Mouse (Mus musculus) MEL-GATA-1-ER (cell line): ENCODE results near the gene Alkbh7.
A peak's percentile ranks its signal among the peaks of the same experiment; 100 is the strongest.

ENCODE experiments used
- DNase-seq: peaks from one replicate; pipeline ENCODE4 v3.0.0-alpha.2; 2012; ENCODE audit warnings: low read depth; ENCODE audit errors: extremely low read depth

Alkbh7 gene

DNA sequence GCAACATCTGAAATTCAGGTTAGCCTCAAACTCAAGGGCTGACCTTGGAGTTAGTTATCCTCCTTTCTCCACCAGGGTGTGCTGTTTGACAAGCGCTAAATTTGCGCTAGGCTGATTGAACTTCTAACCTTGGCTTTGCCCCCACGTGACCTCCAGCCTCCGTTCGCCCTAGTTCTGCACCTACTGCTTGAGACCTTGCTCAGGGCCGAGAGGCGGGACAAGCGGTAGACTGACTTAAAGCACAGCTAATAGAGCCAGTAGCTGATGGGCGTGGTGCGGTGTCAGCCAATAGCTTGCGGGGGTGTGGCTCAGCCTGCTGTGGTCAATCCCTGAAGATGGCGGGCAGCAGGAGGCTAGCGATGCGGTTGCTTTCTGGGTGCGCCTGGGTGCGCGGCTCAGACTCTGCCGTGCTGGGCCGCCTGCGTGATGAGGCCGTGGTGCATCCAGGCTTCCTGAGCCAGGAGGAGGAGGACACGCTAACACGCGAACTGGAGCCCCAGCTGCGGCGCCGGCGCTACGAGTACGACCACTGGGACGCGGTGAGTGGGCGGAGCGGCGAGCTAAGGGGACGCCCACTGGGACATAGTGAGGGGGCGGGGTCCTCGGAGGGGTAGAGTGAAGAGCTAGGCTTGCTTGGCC lies at the start of gene Alkbh7:
Alkbh7 (plus strand) TSS at position 311 of the 639 bp plus-strand sequence.
- DNase-seq = peak; percentile 98

DNA sequence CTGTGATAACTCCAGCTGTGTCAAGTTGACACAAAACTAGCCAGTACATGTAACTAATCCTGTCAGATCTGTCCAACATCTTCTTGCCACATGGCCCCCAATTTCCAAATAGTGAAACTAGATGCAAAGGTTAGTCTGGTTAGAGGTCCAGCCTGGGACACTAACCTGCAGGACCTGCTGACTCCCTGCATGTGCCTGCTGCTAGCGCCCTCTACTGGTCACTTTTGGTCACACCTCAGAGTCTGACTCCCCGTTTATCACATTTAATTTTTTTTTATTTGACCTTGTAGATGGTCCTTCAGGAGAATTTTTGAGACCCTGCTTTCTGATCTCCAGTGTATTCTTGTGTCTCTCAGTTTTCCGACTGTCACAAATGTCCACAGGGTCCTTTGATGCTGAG lies 46.2 kb upstream of the Alkbh7 start:
- DNase-seq = peak; percentile 57

DNA sequence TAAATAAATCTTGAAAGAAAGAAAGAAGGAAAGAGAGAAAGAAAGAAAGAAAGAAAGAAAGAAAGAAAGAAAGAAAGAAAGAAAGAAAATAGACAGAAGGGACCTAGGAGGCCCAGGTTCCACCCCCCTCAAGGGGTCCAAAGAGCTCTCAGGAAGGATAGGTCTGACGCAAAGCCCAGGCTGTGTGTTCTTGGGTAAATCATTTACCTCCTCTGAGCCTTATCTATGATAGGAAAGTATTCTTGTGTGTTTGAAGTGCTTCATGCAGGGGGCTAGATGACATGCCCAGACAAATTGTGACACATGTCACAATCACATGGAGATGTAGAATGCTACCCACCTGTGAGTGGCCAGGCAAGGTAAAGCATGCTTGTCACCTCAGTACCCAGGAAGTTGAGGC lies 44.5 kb upstream of the Alkbh7 start:
- DNase-seq = no peak

DNA sequence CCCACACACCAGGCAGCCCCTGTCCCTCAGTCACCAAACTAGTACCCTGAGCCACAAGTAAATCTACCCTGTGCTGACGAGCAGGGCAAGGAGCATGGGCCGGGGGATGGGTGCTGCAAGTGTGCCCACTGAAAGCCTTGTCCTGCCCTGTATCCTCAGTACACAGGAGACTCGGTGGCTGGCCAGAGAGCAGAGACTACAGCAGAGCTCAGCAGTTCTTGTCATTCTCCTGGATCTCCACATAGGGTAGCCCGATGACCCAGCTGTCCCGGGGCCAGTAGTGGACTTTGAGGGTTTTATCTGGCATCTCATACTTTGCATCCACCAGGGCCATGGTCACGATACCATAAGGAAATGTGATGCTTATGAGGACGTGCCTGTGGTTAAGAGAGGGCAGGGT lies 42.3 kb upstream of the Alkbh7 start:
- no peak for DNase-seq

DNA sequence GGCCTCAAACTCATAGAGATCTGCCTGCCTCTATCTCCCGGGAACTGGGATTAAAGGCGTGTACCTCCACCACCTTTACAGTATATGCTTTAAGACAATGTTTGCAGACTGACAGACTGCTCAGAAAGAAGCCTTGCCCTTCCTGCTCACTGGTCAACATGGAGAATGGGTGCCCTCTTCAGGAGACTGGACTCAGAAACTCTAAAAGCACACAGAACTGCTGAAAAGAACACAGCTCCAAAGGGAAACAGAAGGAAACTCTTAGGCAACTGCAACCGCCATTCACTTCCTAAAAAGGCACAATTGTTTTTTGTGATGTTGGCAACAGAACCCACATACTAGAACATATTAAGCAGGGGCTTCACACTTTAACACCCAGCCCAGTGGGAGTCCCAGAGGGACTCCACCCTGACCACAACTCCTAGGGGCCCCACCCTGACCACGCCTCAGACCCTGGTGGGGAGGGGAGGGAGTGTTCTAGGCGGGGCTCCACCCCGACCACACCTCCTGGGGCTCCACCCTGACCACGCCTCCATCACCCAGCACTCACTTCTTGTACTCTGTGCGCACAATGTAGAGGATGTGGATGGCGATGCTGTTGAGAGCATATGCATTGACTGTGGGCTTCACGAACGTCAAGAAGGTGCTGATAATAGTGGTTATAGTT lies 39.2 kb upstream of the Alkbh7 start:
- DNase-seq = peak; percentile 54

DNA sequence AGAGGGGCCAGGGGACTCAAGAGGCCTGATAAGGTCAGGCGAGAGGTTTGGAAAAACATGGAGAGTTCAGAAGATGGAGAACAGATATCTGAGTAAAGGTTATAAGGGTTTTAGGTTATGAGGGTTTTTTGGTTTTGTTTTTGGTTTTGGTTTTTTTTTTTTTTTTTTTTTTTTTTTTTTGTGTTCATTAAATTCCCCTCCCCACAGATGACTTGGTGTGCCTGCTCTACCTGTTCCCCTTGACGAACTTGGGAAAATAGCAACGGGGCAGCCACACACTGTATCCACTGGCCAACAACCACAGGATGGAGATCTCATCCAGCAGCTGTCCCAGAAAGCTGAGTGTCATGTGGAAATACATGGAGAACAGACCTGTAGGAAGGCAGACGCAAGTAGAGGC lies 38.5 kb upstream of the Alkbh7 start:
- DNase-seq = no peak

DNA sequence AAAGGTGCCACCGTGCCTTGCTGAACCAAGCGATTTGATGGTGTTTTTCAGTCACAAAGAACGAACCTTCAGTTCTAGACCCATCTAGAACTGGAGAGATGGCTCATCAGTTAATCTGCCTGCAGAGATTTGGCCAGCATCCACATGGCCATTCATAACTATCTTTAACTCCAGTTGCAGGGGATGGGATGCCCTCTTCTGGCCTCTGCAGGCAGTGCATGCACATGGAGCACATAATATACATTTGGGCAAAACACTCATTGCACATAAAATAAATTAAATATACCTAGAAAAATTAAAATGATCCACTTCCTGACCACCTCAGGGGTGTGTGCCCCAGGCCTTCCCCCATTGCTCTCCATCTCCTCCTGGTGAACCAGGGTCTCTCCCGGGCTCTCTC lies 35.3 kb upstream of the Alkbh7 start:
- DNase-seq = no peak

DNA sequence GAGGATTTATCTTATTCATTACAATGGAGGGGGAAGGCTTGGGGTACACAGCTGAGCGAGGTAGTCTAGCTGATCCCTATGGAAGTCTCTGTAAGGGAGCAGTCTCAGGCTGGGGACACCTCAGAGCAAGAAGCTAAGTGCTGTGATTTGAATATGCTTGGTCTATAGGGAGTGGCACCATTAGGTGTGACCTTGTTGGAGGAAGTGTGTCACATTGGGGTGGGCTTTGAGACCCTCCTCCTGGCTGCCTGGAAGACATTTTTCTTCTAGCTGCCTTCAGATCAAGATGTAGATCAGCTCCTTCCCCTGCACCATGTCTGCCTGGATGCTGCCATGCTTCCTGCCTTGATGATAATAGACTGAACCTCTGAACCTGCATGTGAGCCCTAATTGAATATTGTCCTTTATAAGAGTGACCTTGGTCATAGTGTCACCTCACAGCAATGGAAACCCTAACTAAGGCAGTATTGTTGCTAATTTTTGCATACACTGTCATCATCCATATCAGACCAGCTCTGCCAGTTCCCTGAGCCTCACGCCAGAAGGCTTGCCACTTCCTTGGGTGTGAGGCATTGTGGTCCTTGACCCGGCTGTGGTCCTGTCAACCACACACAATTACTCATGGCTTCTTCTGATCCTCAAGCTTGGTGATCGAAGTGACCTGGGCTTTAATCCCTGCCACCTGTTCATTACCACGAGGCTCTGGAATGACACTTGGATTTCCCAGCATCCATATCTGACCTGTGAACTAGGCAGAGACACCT lies 34.3 kb upstream of the Alkbh7 start:
- no peak for DNase-seq

DNA sequence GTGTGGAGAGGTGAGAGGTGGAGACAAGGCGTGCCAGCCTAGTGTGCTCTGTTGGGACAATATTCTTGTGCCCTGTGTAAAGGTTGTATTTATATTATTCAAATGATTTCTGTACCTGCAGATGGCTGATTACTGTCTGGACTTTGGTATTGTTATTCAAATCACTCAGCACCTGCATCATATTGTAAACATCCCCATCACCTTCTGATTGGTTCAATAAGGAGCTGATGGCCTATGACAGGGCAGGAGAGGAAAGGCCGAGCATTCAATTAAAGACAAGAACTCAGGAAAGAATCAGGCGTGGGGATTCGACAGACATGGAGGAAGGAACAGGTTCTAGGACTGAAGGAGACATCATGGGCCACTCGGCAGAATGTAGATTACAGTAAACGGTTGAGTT lies 33.5 kb upstream of the Alkbh7 start:
- DNase-seq = no peak

DNA sequence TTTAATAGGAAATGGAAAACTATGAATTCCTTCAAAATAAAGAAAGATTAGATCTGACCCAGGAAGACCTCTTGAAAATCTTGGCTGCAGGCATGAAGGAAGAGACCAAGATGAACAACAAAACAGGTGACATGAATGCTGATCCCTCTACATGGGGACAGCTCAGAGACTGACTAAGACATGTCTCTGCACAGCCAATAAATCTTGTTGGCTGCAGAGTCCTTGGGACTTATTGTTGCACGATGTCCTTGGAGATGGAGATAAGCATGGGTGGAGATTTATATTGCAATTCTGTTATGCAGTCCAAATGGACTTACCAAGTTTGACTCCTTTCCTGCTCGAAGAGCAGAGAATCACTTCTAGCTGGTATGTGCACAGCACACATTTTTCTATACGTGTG lies 27.8 kb upstream of the Alkbh7 start:
- DNase-seq = no peak

DNA sequence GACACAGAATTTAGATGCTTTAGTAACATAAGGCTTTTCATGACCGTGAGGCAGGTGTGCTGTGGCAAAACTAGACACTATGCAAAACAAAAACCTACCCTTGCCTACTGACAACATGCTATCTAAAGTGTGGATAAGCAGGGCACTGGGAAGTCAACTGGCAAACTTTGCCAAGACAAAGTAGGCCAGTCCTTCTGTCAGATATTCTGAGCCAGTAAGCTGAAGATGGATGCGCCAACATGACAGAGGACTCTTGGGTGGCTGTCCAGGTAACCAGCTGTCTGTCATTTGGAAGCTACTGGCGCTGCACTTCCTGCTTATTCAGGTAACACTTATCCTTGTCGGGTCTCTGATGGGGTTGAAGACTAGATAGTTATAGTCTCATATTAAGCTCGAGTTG lies 27.1 kb upstream of the Alkbh7 start:
- no peak for DNase-seq

DNA sequence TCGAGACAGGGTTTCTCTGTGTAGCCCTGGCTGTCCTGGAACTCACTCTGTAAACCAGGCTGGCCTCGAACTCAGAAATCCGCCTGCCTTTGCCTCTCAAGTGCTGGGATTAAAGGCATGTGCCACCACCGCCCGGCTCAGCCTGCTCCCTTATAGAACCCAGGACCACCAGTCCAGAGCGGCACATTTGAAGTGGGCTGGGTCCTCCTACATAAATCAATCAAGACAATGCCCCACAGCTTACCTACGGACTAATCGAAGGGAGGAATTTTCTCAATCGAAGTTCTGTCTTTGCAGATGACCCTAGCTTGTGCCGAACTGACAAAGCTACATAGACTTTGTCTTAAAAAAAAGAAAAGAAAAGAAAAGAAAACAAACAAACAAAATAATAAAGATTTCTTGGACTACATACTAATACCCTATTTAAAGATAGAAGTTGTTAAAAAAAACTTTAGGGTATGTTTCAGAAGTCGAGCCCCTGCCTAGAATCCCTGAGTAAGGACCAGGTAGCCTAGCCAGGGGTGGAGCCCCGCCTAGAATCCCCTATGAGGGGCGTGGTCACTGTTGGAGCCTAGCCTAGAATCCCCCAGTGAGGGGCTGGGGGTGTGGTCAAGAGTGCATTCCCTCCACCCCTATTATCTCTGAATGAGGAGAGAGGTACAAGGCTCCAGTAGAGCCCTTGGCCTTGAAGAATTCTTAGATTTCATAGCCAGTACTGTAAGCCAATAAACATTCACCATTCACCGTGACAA lies 23.0 kb upstream of the Alkbh7 start:
- no peak for DNase-seq

DNA sequence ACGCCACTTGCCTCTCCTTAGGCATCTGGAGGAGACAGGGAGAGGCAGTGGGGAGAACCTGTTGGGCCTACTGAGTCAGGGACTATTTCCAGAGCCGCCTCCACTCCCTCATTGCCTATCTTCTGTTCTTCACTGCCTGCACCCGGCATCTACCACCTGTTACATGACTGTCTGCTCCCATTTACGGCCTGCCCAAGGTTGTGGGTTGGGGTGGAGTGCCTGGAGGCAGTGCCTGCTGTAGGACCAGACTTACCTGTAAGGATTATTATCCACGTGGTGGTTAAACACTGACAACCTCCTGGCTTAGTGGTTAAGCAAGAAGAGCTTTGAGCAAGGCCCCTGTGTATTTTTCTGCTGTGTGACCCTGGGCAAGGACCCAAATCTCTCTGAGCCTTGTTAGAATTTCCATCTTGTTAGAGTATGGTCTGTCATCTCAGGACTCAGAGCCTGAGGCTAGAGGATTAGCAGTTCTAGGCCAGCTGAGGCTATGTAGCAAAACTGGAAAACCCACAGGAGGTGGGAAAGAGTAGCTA lies 22.4 kb upstream of the Alkbh7 start:
- no peak for DNase-seq

DNA sequence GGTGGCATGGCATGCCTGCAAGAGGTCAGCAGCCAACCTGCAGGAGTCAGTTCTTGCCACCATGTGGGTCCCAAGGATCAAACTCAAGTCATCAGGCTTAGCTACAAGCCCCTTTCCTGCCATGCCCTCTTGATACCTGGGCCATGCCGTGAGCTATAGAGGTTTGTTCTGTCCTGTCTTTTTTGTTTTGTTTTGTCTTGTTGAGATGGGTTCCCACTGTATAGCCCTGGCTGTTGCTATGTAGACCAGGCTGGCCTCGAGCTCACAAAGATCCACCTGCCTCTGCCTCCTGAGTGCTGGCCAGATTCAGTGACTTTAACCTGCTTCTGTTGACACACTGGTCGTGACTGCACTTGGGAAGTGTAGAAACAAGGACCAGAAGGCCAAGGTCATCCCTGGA lies 21.7 kb upstream of the Alkbh7 start:
- DNase-seq = no peak

DNA sequence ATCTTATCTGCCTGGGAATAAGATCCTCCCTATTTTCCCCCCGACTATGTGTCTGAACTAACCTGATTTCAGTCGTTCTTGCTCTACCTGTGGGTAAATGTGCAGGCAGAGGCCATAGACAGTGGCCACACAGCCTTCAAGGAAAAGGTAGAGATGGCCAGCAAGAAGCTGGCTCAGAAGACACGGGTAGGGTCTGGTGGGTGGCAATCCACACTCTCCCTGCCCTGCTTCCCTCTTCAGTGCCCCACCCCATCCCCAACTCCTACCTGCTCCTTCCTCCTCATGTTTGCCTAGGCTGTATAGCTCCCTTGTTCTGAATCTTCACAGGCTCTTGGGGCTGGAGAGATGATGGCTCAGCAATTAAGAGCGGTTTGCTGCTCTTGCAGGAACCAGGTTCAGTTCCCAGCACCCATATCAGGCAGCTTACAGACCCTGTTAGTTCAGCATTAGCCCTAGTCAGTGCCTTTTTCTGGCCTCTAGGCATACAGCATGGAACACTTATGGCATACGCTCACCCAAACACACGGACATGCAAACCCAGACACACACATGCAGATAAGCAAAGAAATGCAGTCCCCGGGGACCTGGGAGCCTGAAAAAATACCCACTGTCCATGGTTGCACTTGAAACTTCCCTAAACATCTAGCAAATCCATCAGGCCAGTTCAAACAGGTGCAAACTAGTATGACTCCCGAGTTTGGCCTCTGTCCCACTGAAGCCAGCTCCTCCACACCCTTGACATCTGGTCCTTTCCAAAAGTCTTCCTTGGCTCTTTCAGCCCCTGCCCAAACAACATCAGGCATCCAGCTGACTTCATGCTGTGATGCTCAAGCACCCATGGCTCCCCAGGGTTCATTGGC lies 20.4 kb upstream of the Alkbh7 start:
- no peak for DNase-seq

DNA sequence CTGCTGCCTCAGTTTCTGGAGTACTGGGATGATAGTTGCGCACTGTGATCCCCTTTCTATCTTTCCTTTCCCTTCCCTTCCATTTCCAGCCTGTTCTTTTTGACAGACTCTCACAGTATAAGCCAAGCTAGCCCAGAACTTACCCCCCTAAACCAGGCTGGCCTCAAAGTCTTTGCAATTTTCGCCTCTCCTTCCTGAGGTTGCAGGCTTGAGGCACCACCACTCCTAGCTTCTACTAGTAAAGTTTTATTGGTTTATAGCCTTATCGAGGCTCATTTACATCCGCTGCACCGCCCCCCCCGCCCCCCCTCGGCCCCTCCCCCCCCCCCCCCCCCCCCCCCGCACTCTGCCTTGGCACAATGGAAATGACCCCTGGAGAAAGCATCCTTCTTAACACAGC lies 17.6 kb upstream of the Alkbh7 start:
- DNase-seq = no peak

DNA sequence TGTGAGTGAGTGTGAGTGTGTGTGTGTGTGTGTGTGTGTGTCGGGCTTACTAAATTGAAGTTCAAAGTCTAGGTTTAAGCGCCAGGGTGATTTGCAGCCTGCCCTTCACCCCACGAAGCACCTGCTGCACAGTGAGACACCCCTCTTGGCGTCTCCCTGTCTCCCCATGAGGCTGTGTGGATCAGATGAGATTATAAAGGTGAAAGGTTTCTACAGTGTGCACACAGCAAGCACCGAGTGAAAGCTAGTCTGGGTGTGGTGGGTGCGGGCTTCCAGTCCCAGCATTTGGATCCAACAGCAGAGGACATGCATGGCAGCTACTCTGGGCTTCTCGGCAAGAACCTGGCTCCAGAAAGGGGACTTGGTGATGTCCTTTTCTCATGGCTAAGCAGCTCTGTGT lies 16.1 kb upstream of the Alkbh7 start:
- no peak for DNase-seq

DNA sequence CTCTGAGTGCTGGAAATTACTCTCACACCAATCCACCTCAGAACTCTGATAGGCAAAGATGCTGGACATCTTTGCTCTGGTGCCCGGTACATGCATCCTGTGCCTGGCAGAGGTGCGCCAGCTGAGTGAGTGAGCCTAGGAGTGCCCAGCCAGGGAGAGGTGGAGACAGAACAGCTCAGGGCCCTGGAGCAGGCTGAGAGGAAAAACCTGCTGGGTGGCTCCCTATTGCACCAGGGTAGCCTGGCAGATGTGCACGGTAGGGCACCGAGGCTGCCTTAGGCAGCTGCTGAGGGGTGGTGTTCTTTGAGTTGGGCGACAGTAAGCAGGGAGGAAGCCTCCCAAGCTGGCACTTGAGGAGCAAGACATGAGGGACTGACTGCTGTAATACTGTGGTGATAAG lies 15.1 kb upstream of the Alkbh7 start, which contains the start of gene Acer1:
Acer1 (minus strand) TSS at position 114 of the 400 bp plus-strand sequence.
- DNase-seq = no peak

DNA sequence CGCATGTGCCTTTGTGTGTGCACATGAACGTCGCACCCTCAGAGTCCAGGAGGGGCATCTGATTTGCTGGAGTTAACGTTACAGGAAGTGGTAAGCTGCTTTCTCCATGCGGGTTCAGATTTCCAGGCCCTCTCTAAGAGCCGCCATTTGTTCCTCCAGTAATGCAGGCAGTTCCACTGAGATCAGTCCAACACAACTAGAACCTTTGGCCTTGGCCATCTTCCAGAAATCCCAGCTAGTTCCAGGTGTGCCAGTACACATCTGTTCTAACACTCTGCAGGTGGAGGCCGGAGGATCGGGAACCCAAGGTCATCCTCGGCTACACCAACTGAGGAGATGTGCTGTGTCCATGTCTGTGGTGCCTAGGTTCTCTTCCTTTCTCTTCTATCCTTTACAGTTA lies 12.3 kb upstream of the Alkbh7 start:
- DNase-seq = no peak

DNA sequence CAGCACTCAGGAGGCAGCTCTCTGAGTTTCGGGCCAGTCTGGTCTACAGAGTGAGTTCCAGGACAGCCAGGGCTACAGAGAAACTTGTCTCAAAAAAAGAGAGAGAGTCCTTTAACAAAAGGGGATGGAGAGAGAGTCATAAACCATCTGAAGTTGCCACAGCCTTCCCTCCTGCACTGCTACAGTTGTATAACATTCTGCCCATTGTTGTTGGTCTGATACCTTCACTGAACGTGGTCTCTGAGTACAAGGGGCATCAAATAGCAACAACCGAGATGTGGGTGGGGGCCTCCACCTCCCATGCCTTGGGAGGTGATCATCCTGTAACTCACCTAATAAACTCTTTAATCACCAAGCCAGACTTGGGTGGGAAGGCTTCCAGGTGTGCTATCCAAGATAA lies 11.5 kb upstream of the Alkbh7 start:
- DNase-seq = no peak
